Mouse (Mus musculus): ENCODE results near the gene Cadm4. TPM values are rescaled to one million over a fixed set of nuclear protein-coding genes. Genes with fewer than 3 reads are reported as not detected.

Gene Cadm4
- total RNA-seq, 2 experiments from 2014 or later = 3.5 TPM

Other genes with a start within 250 kb of the Cadm4 start
- gene Zfp109, start 244.5 kb upstream of the Cadm4 start, total RNA-seq (2021) = 1 to 10 TPM; 3.1 to 3.2 TPM
- gene Zfp108, start 227.2 kb upstream of the Cadm4 start, total RNA-seq (2021) = 1 to 10 TPM; 2.1 to 2.9 TPM
- gene Zfp93, start 211.6 kb upstream of the Cadm4 start, total RNA-seq (2021) = 1 to 10 TPM; 3.1 to 4.5 TPM
- 1 to 10 TPM; 6.9 to 7.0 TPM for gene Zfp61, start 180.8 kb upstream of the Cadm4 start, total RNA-seq (2021)
- gene Zfp94, start 165.4 kb upstream of the Cadm4 start, total RNA-seq (2021) = 1 to 10 TPM; 4.2 to 4.4 TPM
- gene Tescl, start 148.1 kb upstream of the Cadm4 start, total RNA-seq (2021) = 1 to 10 TPM in 1 of 2 experiments, under 1 TPM in 1; 0.73 to 1.3 TPM
- gene Lypd5, start 132.8 kb upstream of the Cadm4 start, total RNA-seq (2021) = not detected
- 1 to 10 TPM in 1 of 2 experiments, under 1 TPM in 1; 0.60 to 1.5 TPM for gene Kcnn4, start 111.8 kb upstream of the Cadm4 start, total RNA-seq (2021)
- gene Smg9, start 82.4 kb upstream of the Cadm4 start, total RNA-seq (2021) = 10 to 100 TPM; 17.7 to 20.1 TPM
- not detected for gene Irgc1, start 29.7 kb upstream of the Cadm4 start, total RNA-seq (2021)
- gene Plaur, start 19.5 kb upstream of the Cadm4 start, total RNA-seq (2021) = 10 to 100 TPM in 1 of 2 experiments, 1 to 10 TPM in 1; 6.5 to 14.4 TPM
- 1 to 10 TPM; 4.6 to 5.0 TPM for gene Zfp428, start 25.0 kb downstream of the Cadm4 start, total RNA-seq (2021)
- not detected for gene AC161166.1, start 30.4 kb downstream of the Cadm4 start, total RNA-seq (2021)
- 10 to 100 TPM; 21.0 to 24.1 TPM for gene Irgq, start 48.7 kb downstream of the Cadm4 start, total RNA-seq (2021)
- not detected for gene Pinlyp, start 64.1 kb downstream of the Cadm4 start, total RNA-seq (2021)
- gene Xrcc1, start 64.3 kb downstream of the Cadm4 start, total RNA-seq (2021) = 10 to 100 TPM; 35.9 to 37.1 TPM
- gene Ethe1, start 105.5 kb downstream of the Cadm4 start, total RNA-seq (2021) = 10 to 100 TPM; 28.9 to 40.3 TPM
- gene Zfp575, start 105.6 kb downstream of the Cadm4 start, total RNA-seq (2021) = under 1 TPM; 0.32 to 0.46 TPM
- 1 to 10 TPM; 3.8 to 5.2 TPM for gene Phldb3, start 128.7 kb downstream of the Cadm4 start, total RNA-seq (2021)
- gene Lypd3, start 154.5 kb downstream of the Cadm4 start, total RNA-seq (2021) = under 1 TPM in 1 of 2 experiments, not detected in 1; 0.50 TPM
- gene Tex101, start 194.7 kb downstream of the Cadm4 start, total RNA-seq (2021) = not detected
- gene BC049730, start 227.2 kb downstream of the Cadm4 start, total RNA-seq (2021) = not detected
- gene Gm4763, start 244.9 kb downstream of the Cadm4 start, total RNA-seq (2021) = not detected

Data from adrenal gland, adult 18-20 months (tissue).